Mouse (Mus musculus) heart, embryonic 15.5 days (tissue): ENCODE results near the gene Ehd1. TPM values are rescaled to one million over a fixed set of nuclear protein-coding genes. Genes with fewer than 3 reads are reported as not detected.
"Not testable (repeated sequence)": the region's sequence is repeated elsewhere in the genome, so short reads cannot be mapped to it uniquely, and the experiment has no call there.

ENCODE experiments used
- ATAC-seq: fragments of 200-750 bp; cut with Nextera tagmentation; replicated peaks from 2 replicates; pipeline ENCODE4 v1.8.0; 2017; ENCODE audit warnings: low read depth, moderate TSS enrichment; ENCODE audit not compliant: insufficient number of reproducible peaks, insufficient read depth, low FRiP score
- H3K27ac ChIP-seq: fragments of 300-500 bp; sonication (generic); 2 replicates; pipeline ENCODE4 v1.5.1; 2015; ENCODE audit warnings: mild to moderate bottlenecking, inconsistent platforms
- H3K27me3 ChIP-seq: fragments of 300-500 bp; sonication (generic); 2 replicates; pipeline ENCODE4 v1.6.1; 2015; ENCODE audit warnings: inconsistent platforms
- H3K36me3 ChIP-seq: fragments of 300-500 bp; sonication (generic); 2 replicates; pipeline ENCODE4 v1.6.1; 2015; ENCODE audit warnings: mild to moderate bottlenecking, inconsistent platforms
- H3K4me1 ChIP-seq: fragments of 300-500 bp; sonication (generic); replicated peaks from 2 replicates; pipeline ENCODE4 v1.6.1; 2015; ENCODE audit warnings: inconsistent platforms
- H3K4me2 ChIP-seq: fragments of 300-500 bp; sonication (generic); 2 replicates; pipeline ENCODE4 v1.6.1; 2015; ENCODE audit warnings: inconsistent platforms, mild to moderate bottlenecking, moderate library complexity
- H3K4me3 ChIP-seq: fragments of 300-500 bp; sonication (generic); 2 replicates; pipeline ENCODE4 v1.5.1; 2015; ENCODE audit warnings: mild to moderate bottlenecking, inconsistent platforms
- H3K9ac ChIP-seq: fragments of 300-500 bp; sonication (generic); 2 replicates; pipeline ENCODE4 v1.6.1; 2015; ENCODE audit warnings: mild to moderate bottlenecking, inconsistent platforms
- H3K9me3 ChIP-seq: fragments of 300-500 bp; sonication (generic); replicated peaks from 2 replicates; pipeline ENCODE4 v1.6.1; 2016; ENCODE audit warnings: inconsistent platforms
- WGBS: fragments of 180-500 bp; shearing (Covaris S2); methylation state at CpG from one replicate; pipeline ENCODE4 v1.1.7; 2015; ENCODE audit warnings: mixed read lengths; 5-methylcytosine and 5-hydroxymethylcytosine counted together
- polyA plus RNA-seq: library from polyadenylated mRNA; unstranded; fragments of >200 nt; fragmentation: Nextera tagmentation; extraction: Ambion mirVana; gene quantifications from 2 replicates; pipeline ENCODE4 v1.2.1, GENCODE M21; 2015

Ehd1 gene
- polyA plus RNA-seq, 1 experiment from 2014 or later, result 54.1 TPM

DNA sequence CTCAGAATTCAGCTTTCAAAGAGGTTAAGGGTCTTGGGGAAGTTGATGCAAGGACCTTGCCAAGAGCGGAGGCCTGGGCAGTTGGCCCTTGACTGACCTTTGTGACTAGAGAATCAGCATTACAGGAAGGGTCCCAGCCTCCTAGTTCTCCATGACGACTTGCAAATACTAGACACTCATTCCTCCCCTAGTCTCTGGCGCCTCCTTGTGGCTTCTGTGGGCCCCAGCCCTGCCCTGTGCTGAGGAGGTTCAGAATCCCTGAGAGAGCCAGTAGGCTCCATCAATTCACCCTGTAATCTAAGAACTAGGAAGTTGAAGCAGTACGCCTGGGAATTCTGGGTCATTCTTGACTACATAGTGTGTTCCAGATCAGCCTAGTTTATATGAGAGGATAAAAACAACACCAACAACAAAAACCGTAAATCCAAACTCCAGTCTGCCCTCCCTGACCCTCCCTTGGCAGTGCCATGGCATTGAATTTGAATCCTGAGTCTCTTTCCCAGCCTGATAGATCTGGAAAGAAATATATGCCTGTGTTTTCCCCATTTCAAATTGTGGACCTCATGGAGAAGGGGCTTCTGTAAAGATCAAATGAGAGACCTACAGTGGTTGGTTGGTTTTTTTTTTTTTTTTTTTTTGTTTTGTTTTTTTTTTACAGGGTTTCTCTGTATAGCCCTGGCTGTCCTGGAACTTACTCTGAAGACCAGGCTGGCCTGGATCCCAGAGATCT, 28.4 kb downstream of the Ehd1 start:
- Histone ChIP-seq H3K27me3 (no peaks in the 10 kb centered on the region), H3K9ac (no peak overlapping the region), H3K36me3 (no peaks in the 10 kb centered on the region), H3K9me3 (no peaks in the 10 kb centered on the region), H3K4me2 (no peak overlapping the region), H3K4me1 (peaks cover 38% of the 10 kb centered on the region), H3K4me3 (no peak overlapping the region), H3K27ac (0 out of 2 replicates have a peak overlapping the region, but pooled peaks have one; percentile 83)
- peak; percentile 66 for ATAC-seq
- WGBS, result 21% methylated on average over 5 of the region's 5 CpGs

GRCm38 (mm10) chr19:6305517-6306115, 29.1 kb downstream of the Ehd1 start:
- 59% methylated on average over 8 of the region's 8 CpGs for WGBS
- Histone ChIP-seq H3K27ac (peak overlapping the region; percentile 83), H3K36me3 (no peaks in the 10 kb centered on the region), H3K4me3 (peak overlapping the region; percentile 68), H3K4me1 (peaks cover 31% of the 10 kb centered on the region), H3K9ac (peak overlapping the region; percentile 73), H3K4me2 (peak overlapping the region; percentile 78), H3K9me3 (no peaks in the 10 kb centered on the region), H3K27me3 (no peaks in the 10 kb centered on the region)
- no peak for ATAC-seq

DNA sequence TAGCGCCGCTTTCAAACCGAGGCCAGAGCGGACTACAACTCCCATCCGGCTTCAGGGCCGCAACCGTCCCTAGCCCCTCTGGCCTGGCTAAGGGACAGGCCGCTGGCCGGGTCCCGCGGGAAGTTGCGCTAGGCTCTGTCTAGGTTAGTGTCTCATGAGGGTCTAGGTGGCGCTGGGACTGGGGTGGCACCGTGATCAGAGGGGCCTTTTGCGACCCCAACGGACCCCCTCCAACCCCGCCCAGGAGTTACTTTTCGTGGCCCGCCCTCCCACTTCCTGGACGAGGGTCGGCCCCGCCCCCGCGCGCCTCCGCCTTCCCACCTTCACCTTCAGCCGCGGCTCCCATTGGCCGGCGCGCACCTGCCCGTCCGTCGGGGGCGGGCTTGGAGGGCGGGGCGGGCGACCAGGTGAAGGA, 29.6 kb downstream of the Ehd1 start, which contains the start of gene Cdc42bpg:
Cdc42bpg (plus strand) TSS at position 320 of the 415 bp plus-strand sequence.
- Histone ChIP-seq H3K4me3 (peak within 1 kb of the TSS; percentile 68), H3K4me2 (peak within 1 kb of the TSS; percentile 78), H3K9me3 (no peaks in the 10 kb centered on the region), H3K27me3 (no peaks in the 10 kb centered on the region), H3K4me1 (peaks cover 31% of the 10 kb centered on the region), H3K36me3 (peaks cover 3% of the 10 kb centered on the region; the same call in 1 of the 2 replicates), H3K27ac (peak within 1 kb of the TSS; percentile 83), H3K9ac (peak within 1 kb of the TSS; percentile 73)
- ATAC-seq, result peak; percentile 83
- WGBS, result under 1% methylated on average over 36 of the region's 38 CpGs

- ATAC-seq, result peak; percentile 36
- H3K9ac ChIP-seq, result peak overlapping the region; percentile 73
- peaks cover 3% of the 10 kb centered on the region; the same call in 1 of the 2 replicates for H3K36me3 ChIP-seq
- H3K27me3 ChIP-seq, result no peaks in the 10 kb centered on the region
- H3K4me1 ChIP-seq, result peaks cover 31% of the 10 kb centered on the region
- peak overlapping the region; percentile 78 for H3K4me2 ChIP-seq
- peak overlapping the region; percentile 68 for H3K4me3 ChIP-seq
- under 1% methylated on average over 25 of the region's 34 CpGs for WGBS
- H3K27ac ChIP-seq, result peak overlapping the region; percentile 83
- H3K9me3 ChIP-seq, result no peaks in the 10 kb centered on the region
Observed at GRCm38 (mm10) chr19:6306586-6306985, 30.1 kb downstream of the Ehd1 start.

DNA sequence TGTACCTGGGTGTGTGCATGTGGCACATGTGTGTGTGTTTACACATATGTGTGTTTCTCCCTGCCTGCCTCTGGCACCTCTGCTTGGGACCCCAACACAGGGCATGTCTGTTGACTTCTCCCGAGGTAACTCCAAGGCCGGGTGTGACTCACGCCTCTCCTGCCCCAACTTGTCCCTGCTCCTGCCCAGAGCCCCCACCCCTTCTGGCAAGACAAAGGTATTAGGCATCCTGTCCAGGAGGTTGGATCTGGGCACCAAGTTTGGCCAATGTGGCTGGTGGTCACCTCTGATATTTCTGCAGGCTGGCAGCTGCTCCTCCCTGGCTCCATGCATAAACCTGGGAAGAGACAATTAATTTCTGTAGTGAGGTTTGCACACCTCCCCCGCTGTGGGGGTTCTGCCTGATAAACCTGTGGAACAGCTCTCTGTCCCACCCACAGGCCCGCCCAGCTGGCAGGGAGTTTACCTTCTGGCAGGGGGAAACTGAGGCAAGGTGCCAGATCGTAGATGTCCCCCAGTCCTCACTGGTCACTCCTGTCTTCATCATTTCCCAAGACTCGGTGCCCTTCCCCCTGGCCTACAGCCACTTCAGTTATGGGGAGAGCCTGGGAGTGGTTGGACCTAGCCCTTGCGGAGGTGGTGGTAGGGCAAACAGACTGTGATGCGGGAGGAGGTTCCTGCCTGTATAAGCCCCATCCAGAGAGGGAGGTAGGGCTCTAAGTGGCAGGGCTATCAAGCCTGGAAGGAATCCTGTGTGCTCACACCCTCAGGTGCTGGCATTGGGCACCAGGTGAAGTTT, 31.4 kb downstream of the Ehd1 start:
- H3K4me1 ChIP-seq, result peaks cover 31% of the 10 kb centered on the region
- no peak overlapping the region for H3K27ac ChIP-seq
- ATAC-seq, result no peak
- no peaks in the 10 kb centered on the region for H3K9me3 ChIP-seq
- H3K4me3 ChIP-seq, result no peak overlapping the region
- H3K27me3 ChIP-seq, result no peaks in the 10 kb centered on the region
- H3K9ac ChIP-seq, result no peak overlapping the region
- peak overlapping the region; percentile 78; the same call in 1 of the 2 replicates for H3K4me2 ChIP-seq
- WGBS, result 80% methylated on average over 9 of the region's 9 CpGs
- peaks cover 7% of the 10 kb centered on the region; the same call in 1 of the 2 replicates for H3K36me3 ChIP-seq

GRCm38 (mm10) chr19:6310181-6310580, 33.7 kb downstream of the Ehd1 start:
- H3K4me3 ChIP-seq, result no peak overlapping the region
- H3K27me3 ChIP-seq, result no peaks in the 10 kb centered on the region
- H3K27ac ChIP-seq, result no peak overlapping the region
- H3K36me3 ChIP-seq, result peaks cover 24% of the 10 kb centered on the region; the same call in 1 of the 2 replicates
- no peak for ATAC-seq
- H3K4me2 ChIP-seq, result no peak overlapping the region
- H3K4me1 ChIP-seq, result peaks cover 21% of the 10 kb centered on the region
- 88% methylated on average over 5 of the region's 5 CpGs for WGBS
- no peaks in the 10 kb centered on the region for H3K9me3 ChIP-seq
- H3K9ac ChIP-seq, result no peak overlapping the region

DNA sequence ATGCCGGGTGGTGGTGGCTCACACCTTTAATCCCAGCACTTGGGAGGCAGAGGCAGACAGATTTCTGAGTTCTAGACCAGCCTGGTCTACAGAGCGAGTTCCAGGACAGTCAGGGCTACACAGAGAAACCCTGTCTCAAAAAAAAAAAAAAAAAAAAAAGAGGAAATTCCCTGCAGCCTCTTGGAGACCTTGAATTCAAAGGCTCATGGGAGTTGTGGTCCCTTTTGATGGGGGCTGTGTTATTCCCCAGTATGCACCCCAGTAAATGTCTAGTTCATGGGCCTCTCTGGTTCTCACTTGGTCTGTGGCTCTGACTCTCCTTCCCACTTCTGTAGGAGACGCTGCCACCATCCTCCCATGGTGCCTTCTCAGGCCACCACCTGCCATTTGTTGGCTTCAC, 35.3 kb downstream of the Ehd1 start:
- Histone ChIP-seq H3K4me1 (peaks cover 13% of the 10 kb centered on the region), H3K36me3 (peaks cover 38% of the 10 kb centered on the region; the same call in 1 of the 2 replicates)
- not testable (repeated sequence) for H3K4me3 ChIP-seq, H3K27me3 ChIP-seq, H3K9ac ChIP-seq, ATAC-seq, H3K9me3 ChIP-seq, H3K4me2 ChIP-seq, H3K27ac ChIP-seq
- 85% methylated on average over 3 of the region's 3 CpGs for WGBS

GRCm38 (mm10) chr19:6313796-6314195, 37.3 kb downstream of the Ehd1 start:
- H3K9ac ChIP-seq, result no peak overlapping the region
- 91% methylated on average over 8 of the region's 8 CpGs for WGBS
- H3K4me2 ChIP-seq, result no peak overlapping the region
- no peak overlapping the region for H3K4me3 ChIP-seq
- peaks cover 38% of the 10 kb centered on the region; the same call in 1 of the 2 replicates for H3K36me3 ChIP-seq
- no peak for ATAC-seq
- H3K27me3 ChIP-seq, result no peaks in the 10 kb centered on the region
- H3K4me1 ChIP-seq, result no peaks in the 10 kb centered on the region
- H3K9me3 ChIP-seq, result no peaks in the 10 kb centered on the region
- no peak overlapping the region for H3K27ac ChIP-seq

DNA sequence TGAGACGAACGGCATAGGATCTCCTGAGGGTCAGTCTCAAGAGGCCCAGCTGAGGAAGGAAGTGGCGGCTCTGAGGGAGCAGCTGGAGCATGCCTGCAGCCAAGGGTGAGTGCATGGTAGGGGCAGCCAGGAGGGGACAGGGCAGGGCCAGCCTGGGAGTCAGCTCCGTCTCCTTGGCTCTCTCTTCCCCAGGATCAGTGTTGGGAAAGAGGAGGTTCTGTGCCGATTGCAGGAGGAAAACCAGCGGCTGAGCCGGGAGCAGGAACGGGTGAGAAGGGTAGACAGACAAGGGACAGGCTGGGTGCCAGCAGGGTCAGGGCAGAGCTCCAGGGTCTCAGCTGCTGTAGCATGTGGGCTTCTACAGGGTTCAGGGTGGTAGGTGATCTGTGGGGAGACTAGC, 38.0 kb downstream of the Ehd1 start:
- H3K9ac ChIP-seq, result no peak overlapping the region
- H3K36me3 ChIP-seq, result peaks cover 38% of the 10 kb centered on the region; the same call in 1 of the 2 replicates
- no peak overlapping the region for H3K4me2 ChIP-seq
- H3K27me3 ChIP-seq, result no peaks in the 10 kb centered on the region
- no peak overlapping the region for H3K4me3 ChIP-seq
- 75% methylated on average over 8 of the region's 8 CpGs for WGBS
- H3K27ac ChIP-seq, result no peak overlapping the region
- ATAC-seq, result no peak
- no peaks in the 10 kb centered on the region for H3K4me1 ChIP-seq
- no peaks in the 10 kb centered on the region for H3K9me3 ChIP-seq

GRCm38 (mm10) chr19:6315573-6315972, 39.0 kb downstream of the Ehd1 start:
- Histone ChIP-seq H3K36me3 (peaks cover 38% of the 10 kb centered on the region; the same call in 1 of the 2 replicates), H3K9ac (no peak overlapping the region), H3K4me3 (no peak overlapping the region), H3K9me3 (no peaks in the 10 kb centered on the region), H3K4me1 (no peaks in the 10 kb centered on the region), H3K27me3 (no peaks in the 10 kb centered on the region), H3K4me2 (no peak overlapping the region), H3K27ac (no peak overlapping the region)
- no peak for ATAC-seq
- 71% methylated on average over 14 of the region's 14 CpGs for WGBS

- peaks cover 10% of the 10 kb centered on the region for H3K4me1 ChIP-seq
- H3K9ac ChIP-seq, result no peak overlapping the region
- no peak overlapping the region for H3K27ac ChIP-seq
- no peak for ATAC-seq
- no peak overlapping the region for H3K4me2 ChIP-seq
- H3K4me3 ChIP-seq, result no peak overlapping the region
- peaks cover 33% of the 10 kb centered on the region; the same call in 1 of the 2 replicates for H3K36me3 ChIP-seq
- no peaks in the 10 kb centered on the region for H3K9me3 ChIP-seq
- H3K27me3 ChIP-seq, result no peaks in the 10 kb centered on the region
- WGBS, result 91% methylated on average over 12 of the region's 12 CpGs
Observed at GRCm38 (mm10) chr19:6318145-6318544, 41.6 kb downstream of the Ehd1 start.
